Mouse (Mus musculus) myocyte (in vitro differentiated cells): ENCODE measurements around the gene Scamp5. TPM values are rescaled to one million over a fixed set of nuclear protein-coding genes. Genes with fewer than 3 reads are reported as not detected.

Experiments used
- H3K27me3 ChIP-seq: one replicate; pipeline ENCODE4 v1.6.1; 2011; ENCODE audit not compliant: control insufficient read depth, insufficient read depth, insufficient read length
- H3K36me3 ChIP-seq: one replicate; pipeline ENCODE4 v1.6.1; 2011; ENCODE audit not compliant: control insufficient read depth, insufficient read depth
- H3K4me2 ChIP-seq: one replicate; pipeline ENCODE4 v1.6.1; 2011; ENCODE audit warnings: low read depth, control low read depth
- H3K4me3 ChIP-seq: one replicate; pipeline ENCODE4 v1.5.1; 2011; ENCODE audit warnings: mild to moderate bottlenecking, control low read depth, moderate library complexity
- H3K79me2 ChIP-seq: one replicate; pipeline ENCODE4 v1.6.1; 2011; ENCODE audit not compliant: control insufficient read depth, insufficient read depth
- H3ac ChIP-seq: one replicate; pipeline ENCODE4 v1.6.1; 2011; ENCODE audit not compliant: control insufficient read depth, insufficient read length
- CEBPB ChIP-seq: IDR thresholded peaks from 2 replicates; pipeline ENCODE4 v1.6.1; 2011; ENCODE audit warnings: mild to moderate bottlenecking, moderate library complexity; ENCODE audit not compliant: poor library complexity, insufficient read depth, severe bottlenecking
- E2F4 ChIP-seq: IDR thresholded peaks from one replicate; pipeline ENCODE4 v1.6.1; 2011; ENCODE audit warnings: mild to moderate bottlenecking, control low read depth, moderate library complexity; ENCODE audit not compliant: insufficient read depth
- MAX ChIP-seq: IDR thresholded peaks from one replicate; pipeline ENCODE4 v1.6.1; 2011; ENCODE audit warnings: low read depth, mild to moderate bottlenecking, control low read depth
- MYOD1 ChIP-seq, 3 experiments: IDR thresholded peaks; one replicate each; pipeline ENCODE4 v1.6.1; 2011; ENCODE audit warnings: control low read depth in 2 of 3, low read depth in 2 of 3, mild to moderate bottlenecking in 2 of 3, moderate library complexity in 1 of 3; ENCODE audit not compliant: insufficient read length in 2 of 3, control insufficient read depth in 1 of 3
- MYOG ChIP-seq, 3 experiments: IDR thresholded peaks; one replicate each; pipeline ENCODE4 v1.6.1; 2011; ENCODE audit warnings: control low read depth in 2 of 3, low read depth in 2 of 3, mild to moderate bottlenecking in 2 of 3; ENCODE audit not compliant: insufficient read length in 2 of 3, control insufficient read depth in 1 of 3, insufficient read depth in 1 of 3
- POLR2A ChIP-seq: IDR thresholded peaks from one replicate; pipeline ENCODE4 v1.6.1; 2011; ENCODE audit warnings: low read depth, mild to moderate bottlenecking, control low read depth, moderate library complexity; ENCODE audit not compliant: insufficient read length
- POLR2AphosphoS2 ChIP-seq: IDR thresholded peaks from one replicate; pipeline ENCODE4 v1.6.1; 2011; ENCODE audit warnings: low read depth, control low read depth; ENCODE audit not compliant: insufficient read length
- REST ChIP-seq: IDR thresholded peaks from one replicate; pipeline ENCODE4 v1.6.1; 2011; ENCODE audit warnings: mild to moderate bottlenecking, control low read depth, moderate library complexity; ENCODE audit not compliant: insufficient read depth, insufficient read length
- SRF ChIP-seq: IDR thresholded peaks from one replicate; pipeline ENCODE4 v1.6.1; 2011; ENCODE audit warnings: low read depth; ENCODE audit not compliant: control insufficient read depth, insufficient read length
- TCF12 ChIP-seq: IDR thresholded peaks from one replicate; pipeline ENCODE4 v1.6.1; 2011; ENCODE audit warnings: mild to moderate bottlenecking, control low read depth; ENCODE audit not compliant: poor library complexity, insufficient read depth, severe bottlenecking
- TCF3 ChIP-seq: IDR thresholded peaks from one replicate; pipeline ENCODE4 v1.6.1; 2011; ENCODE audit warnings: low read depth, control low read depth; ENCODE audit not compliant: insufficient read length
- USF1 ChIP-seq: IDR thresholded peaks from one replicate; pipeline ENCODE4 v1.6.1; 2011; ENCODE audit warnings: low read depth, mild to moderate bottlenecking, control low read depth, moderate library complexity
- polyA plus RNA-seq: library from polyadenylated mRNA; unstranded; fragments of >200 nt; fragmentation: generic; extraction: Trizol; gene quantifications from one replicate; pipeline ENCODE4 v1.2.1, GENCODE M21; 2012; ENCODE audit warnings: missing spikeins

Gene Scamp5
- polyA plus RNA-seq, 1 experiment = 23.6 TPM

GRCm38 (mm10) chr9:57504381-57504700, 36.5 kb upstream of the Scamp5 start:
- TF ChIP-seq MAX = no peak
- no peak for TF ChIP-seq CEBPB
- TF ChIP-seq MYOD1 (IDR thresholded peaks at IDR 0.05; ENCODE audit: control insufficient read depth in 1 of 3, insufficient read length in 2 of 3, low read depth in 2 of 3) = no peak
- Histone ChIP-seq H3K36me3 (no peaks in the 10 kb centered on the region), H3K4me3 (no peak overlapping the region), H3K27me3 (peaks cover 8% of the 10 kb centered on the region), H3K79me2 (no peaks in the 10 kb centered on the region), H3K4me2 (peak overlapping the region; percentile 24), H3ac (no peak overlapping the region)

GRCm38 (mm10) chr9:57503622-57504380, 35.9 kb upstream of the Scamp5 start, which contains the start of gene Rpp25:
Rpp25 (plus strand) TSS chr9:57504026.
- Histone ChIP-seq H3K27me3 (peaks cover 8% of the 10 kb centered on the region), H3K79me2 (no peaks in the 10 kb centered on the region), H3K4me3 (no peak within 1 kb of the TSS), H3K4me2 (peak within 1 kb of the TSS; percentile 24), H3ac (no peak within 1 kb of the TSS), H3K36me3 (no peaks in the 10 kb centered on the region)
- no peak for TF ChIP-seq MYOD1 (IDR thresholded peaks at IDR 0.05; ENCODE audit: control insufficient read depth in 1 of 3, insufficient read length in 2 of 3, low read depth in 2 of 3)
- no peak for TF ChIP-seq POLR2A
- TF ChIP-seq TCF3 = no peak
- no peak for TF ChIP-seq MYOG (IDR thresholded peaks at IDR 0.05; ENCODE audit: control insufficient read depth in 1 of 3, insufficient read depth in 1 of 3, insufficient read length in 2 of 3, low read depth in 2 of 3)
- no peak for TF ChIP-seq MAX
- no peak for TF ChIP-seq POLR2AphosphoS2
- TF ChIP-seq REST = no peak
- no peak for TF ChIP-seq USF1
- no peak for TF ChIP-seq SRF
- no peak for TF ChIP-seq CEBPB
- no peak for TF ChIP-seq E2F4
- no peak for TF ChIP-seq TCF12

- Histone ChIP-seq H3ac (no peak overlapping the region), H3K27me3 (peaks cover 8% of the 10 kb centered on the region), H3K4me3 (no peak overlapping the region), H3K4me2 (no peak overlapping the region), H3K79me2 (no peaks in the 10 kb centered on the region), H3K36me3 (no peaks in the 10 kb centered on the region)
- TF ChIP-seq CEBPB (no peak), MAX (no peak), TCF12 (no peak), POLR2A (no peak), USF1 (no peak), SRF (no peak), MYOD1 (IDR thresholded peaks at IDR 0.05; ENCODE audit: control insufficient read depth in 1 of 3, insufficient read length in 2 of 3, low read depth in 2 of 3) (no peak), REST (no peak), TCF3 (no peak), E2F4 (no peak), MYOG (IDR thresholded peaks at IDR 0.05; ENCODE audit: control insufficient read depth in 1 of 3, insufficient read depth in 1 of 3, insufficient read length in 2 of 3, low read depth in 2 of 3) (no peak)
Measured at GRCm38 (mm10) chr9:57502911-57503621, 35.2 kb upstream of the Scamp5 start.

GRCm38 (mm10) chr9:57501861-57502260, 34.0 kb upstream of the Scamp5 start:
- TF ChIP-seq CEBPB (no peak), POLR2AphosphoS2 (no peak), TCF12 (no peak), TCF3 (no peak), MAX (no peak), REST (no peak), E2F4 (no peak)
- Histone ChIP-seq H3K4me3 (no peak overlapping the region), H3K79me2 (no peaks in the 10 kb centered on the region), H3K27me3 (peaks cover 8% of the 10 kb centered on the region), H3ac (no peak overlapping the region), H3K36me3 (no peaks in the 10 kb centered on the region), H3K4me2 (no peak overlapping the region)

GRCm38 (mm10) chr9:57501452-57501851, 33.6 kb upstream of the Scamp5 start:
- Histone ChIP-seq H3K4me2 (no peak overlapping the region), H3K27me3 (peaks cover 8% of the 10 kb centered on the region), H3K36me3 (no peaks in the 10 kb centered on the region), H3K79me2 (no peaks in the 10 kb centered on the region), H3ac (no peak overlapping the region), H3K4me3 (no peak overlapping the region)
- no peak for TF ChIP-seq POLR2A
- TF ChIP-seq MYOD1 (IDR thresholded peaks at IDR 0.05; ENCODE audit: control insufficient read depth in 1 of 3, insufficient read length in 2 of 3, low read depth in 2 of 3) = no peak
- no peak for TF ChIP-seq TCF3
- no peak for TF ChIP-seq TCF12
- TF ChIP-seq MAX = no peak
- no peak for TF ChIP-seq MYOG (IDR thresholded peaks at IDR 0.05; ENCODE audit: control insufficient read depth in 1 of 3, insufficient read depth in 1 of 3, insufficient read length in 2 of 3, low read depth in 2 of 3)
